Mouse (Mus musculus): ENCODE data around the gene Sfxn5.

Gene Sfxn5

GRCm38 (mm10) chr6:85332351-85332999 lies 747 bp downstream of the Sfxn5 start:
- no peak for DNase-seq

- DNase-seq = no peak
Observed at GRCm38 (mm10) chr6:85331736-85332135, 1.5 kb downstream of the Sfxn5 start.

- no peak for DNase-seq
Observed at GRCm38 (mm10) chr6:85331221-85331735, 1.9 kb downstream of the Sfxn5 start.

- DNase-seq = no peak
Observed at GRCm38 (mm10) chr6:85329666-85330185, 3.5 kb downstream of the Sfxn5 start.

- DNase-seq = no peak
Observed at GRCm38 (mm10) chr6:85326564-85326963, 6.7 kb downstream of the Sfxn5 start.

- DNase-seq = peak; percentile 21 to 38
Observed at GRCm38 (mm10) chr6:85325109-85325508, 8.1 kb downstream of the Sfxn5 start.

GRCm38 (mm10) chr6:85320445-85320866 lies 12.8 kb downstream of the Sfxn5 start:
- no peak for DNase-seq

- no peak for DNase-seq
Observed at GRCm38 (mm10) chr6:85316211-85316610, 17.0 kb downstream of the Sfxn5 start.

- no peak for DNase-seq
Observed at GRCm38 (mm10) chr6:85314064-85314798, 19.0 kb downstream of the Sfxn5 start.

- DNase-seq = no peak
Observed at GRCm38 (mm10) chr6:85307894-85308293, 25.3 kb downstream of the Sfxn5 start.

- DNase-seq = no peak
Observed at GRCm38 (mm10) chr6:85306375-85306774, 26.8 kb downstream of the Sfxn5 start.

- no peak for DNase-seq
Observed at GRCm38 (mm10) chr6:85305826-85306225, 27.4 kb downstream of the Sfxn5 start.

- no peak for DNase-seq
Observed at GRCm38 (mm10) chr6:85304966-85305365, 28.3 kb downstream of the Sfxn5 start.

GRCm38 (mm10) chr6:85302326-85303055 lies 30.7 kb downstream of the Sfxn5 start:
- no peak for DNase-seq

- peak; percentile 96 to 98 for DNase-seq
Observed at GRCm38 (mm10) chr6:85295384-85296167, 37.6 kb downstream of the Sfxn5 start.

GRCm38 (mm10) chr6:85294004-85294379 lies 39.2 kb downstream of the Sfxn5 start:
- DNase-seq = no peak

- DNase-seq = peak; percentile 83 to 86
Observed at GRCm38 (mm10) chr6:85293255-85294003, 39.8 kb downstream of the Sfxn5 start.

GRCm38 (mm10) chr6:85290869-85291824 lies 42.1 kb downstream of the Sfxn5 start:
- peak; percentile 13 to 24 for DNase-seq

GRCm38 (mm10) chr6:85288193-85288857 lies 44.9 kb downstream of the Sfxn5 start:
- no peak for DNase-seq
